Mouse (Mus musculus): Measurements from ENCODE around the gene Lhfpl2.

The Lhfpl2 gene

DNA sequence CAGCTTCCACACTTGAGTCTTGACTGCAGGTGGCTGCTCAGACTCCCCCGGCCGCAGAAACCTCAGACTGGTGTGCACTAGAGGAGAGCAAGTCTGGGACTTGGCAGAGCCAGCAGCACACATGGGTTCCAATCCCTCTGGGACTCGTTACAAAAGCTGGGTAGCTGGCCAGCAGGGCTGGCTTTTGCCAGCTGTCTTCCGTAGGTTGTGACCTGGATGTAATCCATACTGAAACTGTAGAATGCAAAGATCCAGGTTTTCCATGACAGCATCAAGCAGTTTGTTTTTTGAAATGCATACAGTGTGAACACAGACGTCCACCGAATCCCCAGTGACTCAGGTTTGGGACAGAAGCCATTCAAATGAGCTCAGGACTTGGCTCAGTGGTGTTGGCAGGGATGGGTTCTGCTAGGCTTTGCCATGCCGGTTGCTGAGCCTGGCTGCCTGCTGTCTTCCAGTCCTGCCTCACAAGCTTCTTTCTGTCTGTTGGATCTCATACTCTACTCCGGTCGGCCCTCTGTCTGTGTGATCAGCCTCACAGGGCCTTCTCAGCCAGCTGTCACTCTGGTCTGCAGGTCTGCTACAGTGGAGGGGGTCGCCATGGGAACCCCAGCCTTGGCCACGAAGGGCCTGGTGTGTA is 120.9 kb downstream of the Lhfpl2 start:
- DNase-seq, result peak; percentile 72

DNA sequence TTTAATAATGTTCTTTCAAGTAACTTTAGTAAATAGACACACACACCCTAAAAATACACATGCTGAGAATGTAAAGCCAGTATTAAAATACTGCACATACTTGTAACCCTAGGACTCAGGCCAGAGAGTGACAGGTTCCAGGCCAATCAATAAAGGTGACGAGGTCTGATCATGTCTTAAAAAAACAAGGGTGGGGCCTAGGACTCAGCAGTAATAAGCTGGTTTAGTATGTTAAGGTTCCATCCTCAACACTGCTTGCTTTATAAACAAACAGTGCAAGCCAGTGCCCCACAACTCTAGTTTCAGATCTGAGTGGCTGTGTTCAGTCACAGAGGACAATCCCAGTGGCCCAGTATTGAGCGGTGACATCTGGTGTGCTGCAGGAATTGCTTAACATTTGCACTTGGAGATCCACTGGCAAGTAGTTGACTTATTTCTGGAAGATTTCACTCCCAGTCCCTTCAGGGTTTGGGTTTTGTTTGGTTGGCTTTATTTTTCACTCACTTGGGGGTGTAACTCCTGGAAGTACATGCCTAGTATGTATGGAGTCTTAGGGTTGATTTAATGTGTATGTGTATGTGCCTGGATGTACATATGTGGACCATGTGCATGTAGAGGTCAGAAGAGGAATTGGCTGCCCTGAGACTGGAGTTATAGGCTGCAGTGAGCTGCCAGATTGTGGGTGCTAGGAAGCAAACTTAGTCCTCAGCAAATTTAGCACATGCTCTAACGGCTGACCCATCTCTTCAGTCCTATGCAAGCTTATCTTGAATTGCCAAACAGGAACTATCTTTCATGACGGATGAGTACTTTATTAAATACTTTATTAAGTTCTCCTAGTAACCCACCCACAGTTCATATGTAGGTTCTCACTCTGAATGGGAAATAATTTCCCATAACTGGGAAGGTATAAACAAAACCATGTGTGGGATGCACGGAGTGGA is 123.2 kb downstream of the Lhfpl2 start:
- DNase-seq, result peak; percentile 38

DNA sequence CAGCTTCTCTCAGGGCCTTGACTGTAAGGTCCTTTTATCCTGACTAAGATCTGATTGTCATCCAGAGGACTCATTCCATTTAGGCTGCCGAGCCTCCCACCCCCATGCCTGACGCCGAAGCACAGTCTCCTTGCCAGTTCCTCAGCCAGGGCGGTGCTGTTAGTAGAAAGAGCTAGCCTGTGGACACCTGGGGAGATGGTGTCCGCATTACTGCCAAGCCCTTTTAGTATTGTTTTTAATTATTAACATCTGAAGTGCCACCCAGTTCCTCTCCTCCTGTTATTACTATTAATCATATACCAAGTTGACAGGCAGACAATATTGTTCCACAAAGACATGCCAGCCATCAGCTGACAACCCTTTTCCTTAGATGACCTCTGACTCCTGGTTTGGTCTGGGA is 124.4 kb downstream of the Lhfpl2 start:
- no peak for DNase-seq

DNA sequence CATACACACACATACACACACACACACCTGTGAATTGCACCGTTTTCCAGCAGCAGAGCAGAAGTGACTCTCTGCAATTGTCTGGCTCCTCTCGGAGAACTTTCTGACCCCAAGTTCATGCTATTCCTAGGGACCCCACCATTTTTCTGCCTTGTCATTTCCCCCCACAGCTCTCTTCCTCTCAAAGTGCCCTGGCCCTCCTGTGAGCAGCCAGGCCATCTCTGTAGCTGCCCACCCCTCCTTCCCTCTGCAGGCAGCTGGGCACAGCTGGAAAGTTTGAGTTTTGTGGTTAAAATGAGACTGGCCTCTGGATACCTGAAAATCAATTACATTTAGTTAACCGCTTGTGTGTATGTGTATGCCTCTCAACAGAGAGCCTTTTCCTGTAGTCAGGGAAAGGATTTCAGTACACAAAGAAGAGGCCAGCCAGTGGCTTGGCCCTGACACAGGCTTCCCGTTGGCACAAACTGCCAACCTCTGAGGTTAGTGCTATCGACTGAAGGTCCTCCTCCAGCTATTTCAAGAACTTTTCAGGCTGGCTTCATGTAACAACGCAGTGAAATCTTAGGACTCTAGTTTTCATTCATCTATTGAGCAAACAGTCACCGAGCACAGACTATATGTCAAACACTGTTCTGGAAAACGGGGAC is 125.9 kb downstream of the Lhfpl2 start:
- DNase-seq, result no peak

DNA sequence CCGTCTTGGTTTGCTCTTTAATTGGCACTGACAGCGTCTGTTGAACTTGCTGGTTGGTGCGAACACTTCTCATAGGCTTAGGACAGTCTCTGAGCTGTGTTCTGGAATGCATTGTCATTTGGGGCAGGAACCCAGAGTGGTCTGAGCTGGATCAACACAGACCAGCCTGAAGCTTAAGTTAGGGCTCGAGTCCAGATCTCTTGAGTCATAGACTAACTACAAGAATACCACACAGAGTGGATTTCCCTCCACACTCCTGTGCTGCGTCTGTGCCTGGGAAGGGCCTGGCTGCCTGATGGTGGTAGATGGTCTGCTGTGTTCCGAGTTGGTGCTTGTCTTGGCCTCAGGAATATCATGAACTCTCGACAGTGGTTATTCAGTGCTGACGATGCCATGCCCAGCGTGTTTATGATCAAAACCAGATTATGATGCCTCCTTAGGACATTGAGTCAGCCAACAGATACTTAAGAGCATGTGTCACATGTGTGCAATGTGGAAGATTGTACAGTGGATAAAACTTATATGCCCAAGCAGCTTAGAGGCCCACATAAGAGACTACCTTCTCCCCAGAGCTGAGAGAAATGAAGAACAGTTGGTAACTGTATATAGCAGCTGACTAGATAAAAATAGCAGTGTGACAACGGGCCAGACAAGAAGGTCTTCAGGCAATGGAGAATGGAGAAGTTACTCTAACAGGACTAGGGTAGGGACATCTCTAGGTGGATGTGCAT is 127.3 kb downstream of the Lhfpl2 start:
- DNase-seq, result peak; percentile 19

DNA sequence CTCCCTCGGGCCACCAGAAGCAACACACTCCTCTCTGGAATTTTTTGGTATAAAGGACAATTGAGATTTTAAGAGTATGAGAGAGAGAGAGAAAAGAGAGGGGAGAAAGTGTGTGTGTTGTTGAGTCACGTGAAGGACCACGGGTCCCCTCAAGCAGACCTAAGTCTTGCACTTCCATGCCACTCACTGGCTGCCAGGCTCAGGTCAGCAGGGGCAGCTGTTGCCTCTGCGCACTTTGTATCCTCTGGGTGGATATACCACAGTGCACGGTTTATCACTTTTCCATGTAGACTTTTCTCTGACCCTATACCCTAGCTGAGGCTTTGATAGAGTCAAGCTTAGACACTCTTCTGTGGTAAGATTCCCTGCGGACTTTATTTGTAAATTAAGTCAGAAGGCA is 128.0 kb downstream of the Lhfpl2 start:
- no peak for DNase-seq

DNA sequence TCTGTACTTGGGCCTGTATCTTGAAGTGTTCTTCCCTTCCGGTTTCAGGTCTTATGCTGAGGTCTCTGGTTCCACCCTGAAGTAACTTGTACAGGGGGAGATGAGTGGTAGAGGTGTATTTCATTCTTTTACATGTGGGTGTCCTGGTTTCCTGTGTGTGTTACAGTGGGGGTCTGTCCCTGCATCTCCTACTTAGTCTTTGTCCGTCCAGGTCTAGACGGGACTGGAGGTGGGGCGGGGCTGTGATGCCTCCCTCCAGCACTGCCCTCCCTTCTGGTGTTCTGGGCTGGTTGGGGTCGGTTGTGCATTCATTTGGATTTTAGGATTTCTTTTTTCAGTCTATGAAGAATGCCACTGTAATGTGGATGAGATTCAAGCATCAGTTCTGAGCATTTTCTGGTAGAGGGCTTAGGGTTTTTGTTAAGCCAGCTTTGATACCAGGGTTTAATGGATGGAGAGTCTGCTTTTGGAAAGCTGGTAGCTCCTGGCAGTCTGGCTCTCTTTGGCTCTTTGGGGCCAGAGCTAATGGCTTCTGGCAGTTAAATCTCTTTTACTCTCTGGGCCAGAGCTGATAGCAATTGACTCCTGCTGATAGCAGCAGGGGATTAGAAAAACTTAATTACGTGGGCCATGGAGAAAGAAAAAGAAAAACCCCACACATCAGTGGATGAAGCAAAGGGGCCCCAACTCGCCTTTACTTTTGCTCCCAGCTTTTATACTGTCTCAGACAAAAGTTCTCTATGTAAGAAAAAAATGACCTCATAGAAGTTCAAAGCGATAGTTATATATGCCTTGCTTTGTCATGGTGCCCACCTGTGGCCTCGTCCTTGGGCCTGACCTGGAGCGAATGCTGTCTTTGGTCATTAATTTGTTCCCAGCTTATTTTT is 130.8 kb downstream of the Lhfpl2 start:
- DNase-seq, result no peak

DNA sequence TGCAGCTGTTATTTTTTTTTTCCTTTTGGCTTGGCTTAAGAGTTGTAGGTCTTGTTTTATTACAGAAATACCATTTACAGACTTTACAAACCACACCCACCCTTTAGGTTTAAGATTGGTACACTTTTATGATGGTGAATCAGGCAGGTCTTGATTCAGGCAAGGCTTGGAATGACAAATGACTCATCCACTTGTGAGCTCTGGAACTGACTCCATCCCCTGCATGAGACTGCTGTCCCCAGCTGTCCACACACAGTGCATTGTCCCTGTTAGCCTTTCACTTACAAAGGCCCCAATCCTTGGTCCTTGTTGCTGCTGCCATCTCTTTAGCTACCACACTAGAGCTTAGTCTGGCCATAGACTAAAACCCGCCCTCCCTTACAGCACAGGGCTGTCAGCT is 132.8 kb downstream of the Lhfpl2 start:
- no peak for DNase-seq

DNA sequence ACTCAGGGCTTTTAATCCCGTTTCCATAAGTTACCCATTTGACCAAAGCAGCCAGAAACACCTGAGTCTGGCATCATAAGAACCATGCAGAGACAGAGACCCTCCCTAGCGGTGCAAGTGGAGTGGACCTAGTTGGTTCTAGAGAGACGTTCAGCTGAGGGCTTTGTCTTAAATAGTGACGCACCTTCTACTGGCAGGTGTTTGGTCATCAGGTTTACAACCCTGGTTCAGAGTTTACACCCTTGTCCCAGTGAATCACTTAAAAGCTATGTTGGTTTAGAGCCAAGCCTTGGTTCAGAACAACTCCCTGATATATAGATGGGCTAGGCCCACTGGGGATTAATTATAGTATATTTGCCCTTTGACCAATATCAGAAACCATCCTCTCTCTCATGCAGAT is 135.6 kb downstream of the Lhfpl2 start:
- DNase-seq, result no peak

DNA sequence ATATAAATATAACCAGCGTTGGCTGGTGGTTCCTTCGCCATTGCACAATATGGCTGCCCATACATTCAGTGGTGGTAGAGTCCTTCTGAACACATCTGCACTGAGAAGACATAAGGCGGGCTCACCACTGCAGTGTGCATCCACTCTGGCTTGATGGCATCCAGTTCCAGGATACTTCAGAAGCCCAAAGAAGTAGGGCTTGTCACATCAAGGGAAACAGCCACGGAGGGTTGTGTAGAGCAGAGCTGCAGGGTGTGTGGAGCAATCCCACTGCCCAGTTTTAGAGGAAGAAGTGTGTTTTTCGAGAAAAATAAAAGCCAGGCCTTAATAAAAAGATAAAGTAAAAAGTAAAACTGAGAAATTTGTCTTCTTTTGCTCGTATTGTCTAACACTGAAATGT is 141.0 kb downstream of the Lhfpl2 start:
- DNase-seq, result no peak

DNA sequence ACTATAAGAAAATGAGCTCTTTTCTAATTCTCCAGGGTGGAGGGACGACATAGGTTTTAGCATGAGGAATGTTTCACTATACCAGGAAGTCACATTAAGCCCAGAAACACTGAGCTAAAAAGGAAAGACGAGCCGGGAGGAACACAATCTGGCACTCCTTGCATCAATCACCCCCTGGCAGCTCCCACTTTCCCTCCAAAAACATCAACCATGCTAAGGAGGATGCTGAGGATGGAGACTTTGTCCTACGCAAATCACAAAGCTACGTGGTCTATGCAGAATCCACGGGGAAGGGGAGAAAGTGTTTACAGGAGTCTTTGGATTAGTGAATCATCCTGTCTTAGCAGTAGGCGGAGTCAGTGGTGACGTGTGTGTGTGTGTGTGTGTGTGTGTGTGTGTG is 142.2 kb downstream of the Lhfpl2 start:
- DNase-seq, result no peak

DNA sequence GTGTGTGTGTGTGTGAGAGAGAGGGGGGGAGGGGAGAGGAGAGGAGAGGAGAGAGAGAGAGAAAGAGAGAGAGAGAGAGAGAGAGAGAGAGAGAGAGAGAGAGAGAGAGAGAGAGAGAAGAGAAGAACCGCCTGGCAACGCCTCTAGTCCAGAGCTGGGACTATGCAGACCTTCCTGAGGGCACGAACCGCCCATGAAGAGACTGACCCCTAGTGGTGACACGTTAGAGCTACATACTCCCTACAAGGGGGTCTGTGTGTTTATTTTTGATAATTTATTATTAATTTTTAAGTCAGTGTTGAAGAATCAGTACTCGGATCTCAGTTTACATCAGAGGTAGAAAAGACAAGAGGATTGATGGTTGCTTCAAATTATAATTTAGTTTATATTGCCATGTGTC is 147.6 kb downstream of the Lhfpl2 start:
- peak; percentile 73 for DNase-seq

DNA sequence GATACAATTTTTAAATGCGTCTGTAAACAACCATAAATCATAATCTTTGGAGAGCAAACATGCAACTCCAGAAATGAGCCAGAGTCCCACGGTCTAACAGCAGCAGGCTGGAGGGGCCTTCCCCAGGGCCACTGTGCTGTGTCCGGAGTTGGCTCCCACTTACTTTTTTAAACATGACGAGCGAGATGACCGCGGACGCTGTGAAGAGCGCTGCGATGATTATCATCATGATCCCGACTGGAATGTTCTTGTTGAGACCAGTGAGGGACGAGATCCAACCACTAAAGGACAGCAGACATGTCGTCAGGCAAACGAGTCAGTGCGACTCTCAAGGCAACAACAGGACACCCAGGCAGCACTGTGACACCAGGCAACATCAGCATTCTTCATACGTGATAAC is 150.4 kb downstream of the Lhfpl2 start:
- DNase-seq, result no peak

DNA sequence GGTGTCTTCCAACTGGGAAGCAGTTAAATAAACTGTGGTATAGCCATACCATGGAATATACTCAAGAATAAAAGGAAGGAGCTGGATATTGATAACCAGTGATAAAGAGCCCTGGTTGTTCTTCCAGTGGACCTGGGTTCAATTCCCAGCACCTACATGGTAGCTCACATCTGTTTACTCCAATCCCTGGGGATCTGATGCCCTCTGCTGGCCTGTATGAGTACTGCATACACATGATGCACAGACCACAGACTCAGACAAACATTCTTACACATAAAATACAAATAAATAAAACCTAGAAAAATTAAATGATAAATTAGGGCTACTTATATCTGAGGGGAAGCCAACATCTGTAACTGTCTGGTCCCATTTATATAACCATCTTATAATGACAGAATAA is 151.3 kb downstream of the Lhfpl2 start:
- DNase-seq, result no peak

DNA sequence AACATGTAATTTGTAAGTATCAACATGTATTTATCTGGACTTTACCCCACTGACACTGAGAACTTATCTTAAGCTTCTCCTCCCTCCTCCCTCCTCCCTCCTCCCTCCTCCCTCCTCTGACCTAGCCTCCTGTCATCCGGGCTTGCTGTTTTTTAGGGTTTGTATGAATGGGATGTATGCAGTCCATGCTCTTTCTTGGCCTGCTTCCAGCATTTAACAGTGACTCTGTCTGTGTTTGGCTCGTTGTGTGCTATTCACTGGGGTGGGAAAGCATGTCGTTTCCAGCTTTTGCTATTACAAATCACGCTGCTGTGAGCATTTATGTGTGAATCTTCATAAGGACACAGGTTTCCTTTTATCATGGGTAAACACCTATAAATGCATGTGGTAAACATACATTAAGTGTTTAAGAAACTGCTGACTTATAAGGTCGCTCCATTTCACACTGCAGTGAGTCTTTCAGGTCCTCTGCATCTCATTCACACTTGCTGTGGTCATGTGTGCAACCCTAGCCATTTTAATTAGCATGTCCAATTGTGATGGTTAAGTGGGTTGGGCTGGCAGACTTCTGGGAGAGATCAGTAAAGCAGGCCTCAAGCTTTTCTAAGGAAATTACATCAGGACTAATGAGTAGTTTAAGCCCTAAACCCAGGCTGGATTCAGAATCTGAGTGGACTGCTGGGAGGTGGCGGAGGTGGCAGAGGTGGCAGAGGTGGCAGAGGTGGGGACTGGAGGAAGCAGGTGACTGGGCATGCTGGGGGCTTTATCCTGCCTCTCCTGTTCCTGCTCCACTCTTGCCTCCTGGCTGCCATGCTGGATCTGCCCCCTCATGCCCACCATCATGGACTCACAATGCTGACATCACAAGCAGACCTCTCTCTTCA is 153.9 kb downstream of the Lhfpl2 start:
- no peak for DNase-seq

DNA sequence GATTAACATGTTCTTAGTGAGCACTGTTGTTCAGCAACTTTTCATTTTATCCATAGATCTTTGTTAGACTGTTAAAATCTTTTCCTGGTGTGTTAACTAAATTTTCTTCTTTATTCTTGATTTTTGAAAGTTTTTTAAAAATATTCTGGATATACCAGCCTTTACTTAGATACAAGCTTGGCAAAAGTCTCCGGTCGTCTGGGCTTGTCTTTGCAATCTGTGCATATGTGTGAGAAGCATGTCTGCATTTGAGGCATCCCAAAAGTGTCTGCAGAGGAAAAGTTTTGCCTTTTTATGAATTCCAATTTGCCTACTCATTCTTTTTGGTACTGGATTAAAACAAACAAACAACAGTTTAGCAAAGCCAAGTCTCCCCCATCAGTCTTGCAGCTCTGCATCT is 154.6 kb downstream of the Lhfpl2 start:
- DNase-seq, result no peak

DNA sequence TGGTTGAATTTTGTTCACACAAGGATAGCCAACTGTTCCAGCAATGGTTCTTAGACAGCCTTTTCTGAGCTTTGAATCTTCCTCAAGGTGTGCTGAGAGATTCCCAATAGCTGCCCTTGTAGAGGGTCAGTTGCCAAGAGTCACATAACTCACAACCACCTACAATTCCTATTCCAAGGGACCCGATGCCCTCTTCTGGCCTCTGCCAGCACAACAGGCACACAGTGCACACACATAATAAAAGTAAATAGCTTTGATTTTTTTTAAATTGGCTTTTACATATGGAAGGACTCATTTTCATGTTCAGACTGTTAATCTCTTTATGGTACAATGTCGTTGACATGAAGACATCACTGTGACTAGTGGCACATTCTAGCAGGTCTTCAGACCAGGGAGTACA is 155.1 kb downstream of the Lhfpl2 start:
- DNase-seq, result no peak

DNA sequence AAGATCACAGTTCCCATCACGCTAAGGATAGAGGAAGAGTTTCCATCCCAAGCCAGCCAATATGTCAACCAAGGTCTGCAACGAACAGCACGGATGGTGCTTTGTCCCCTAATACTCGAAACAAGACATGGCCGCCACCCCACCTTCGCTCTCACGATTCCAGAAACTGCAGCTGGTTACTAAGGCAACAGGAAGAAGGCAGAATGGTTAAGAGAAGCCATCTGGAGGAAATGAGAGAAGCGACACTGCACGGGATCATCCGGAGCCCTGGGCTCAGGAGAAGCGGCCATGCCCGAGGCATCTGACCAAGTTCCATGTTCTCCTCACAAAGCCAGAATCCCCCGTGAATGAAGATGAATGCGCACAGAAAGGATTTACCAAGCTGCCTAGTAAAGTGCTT is 166.0 kb downstream of the Lhfpl2 start:
- DNase-seq, result no peak

DNA sequence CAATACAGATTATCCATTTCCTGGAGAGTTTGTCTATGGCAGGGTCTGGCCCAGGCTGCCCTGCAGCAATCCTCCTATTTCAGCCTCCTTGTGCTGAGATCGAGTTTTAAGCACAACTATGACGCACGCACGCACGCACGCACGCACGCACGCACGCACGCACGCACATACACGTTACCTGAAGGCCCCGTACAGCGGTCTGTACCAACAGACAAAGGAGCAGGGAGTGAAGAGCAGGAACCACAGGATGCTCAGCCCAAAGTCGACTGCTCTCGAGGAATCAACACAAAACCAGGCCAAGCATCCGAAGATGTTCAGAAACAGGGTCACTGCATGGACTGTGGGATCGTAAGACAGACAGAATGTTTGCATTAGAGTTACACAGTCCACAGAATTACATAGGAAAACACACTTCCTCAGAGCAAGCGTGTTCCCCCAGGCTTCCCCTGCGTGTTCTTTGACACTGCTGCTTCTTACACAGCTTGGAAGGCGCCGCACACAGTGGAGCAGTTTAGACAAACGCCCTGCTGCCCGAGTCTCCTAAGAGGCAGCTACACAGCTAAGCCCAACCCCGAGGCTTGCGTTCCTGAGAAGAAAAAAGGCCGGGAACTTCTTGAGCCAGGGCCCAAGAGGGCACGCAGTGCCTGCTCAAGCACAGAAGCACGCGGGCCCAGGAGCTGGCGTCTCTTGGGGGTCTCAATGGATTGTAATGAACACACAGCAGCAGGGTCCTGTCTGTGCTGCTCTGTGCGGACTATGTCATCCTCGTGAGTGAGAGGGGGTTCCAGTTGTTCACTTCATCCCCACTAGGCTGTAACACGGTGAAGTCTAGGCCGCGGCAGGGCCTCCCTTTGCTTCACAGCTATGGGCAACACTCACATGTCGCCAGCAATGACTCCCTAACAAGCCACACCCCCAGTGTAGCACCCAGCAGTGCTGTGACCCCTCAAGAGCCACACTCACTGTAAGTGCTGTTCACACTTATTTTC is 167.4 kb downstream of the Lhfpl2 start:
- DNase-seq, result no peak

DNA sequence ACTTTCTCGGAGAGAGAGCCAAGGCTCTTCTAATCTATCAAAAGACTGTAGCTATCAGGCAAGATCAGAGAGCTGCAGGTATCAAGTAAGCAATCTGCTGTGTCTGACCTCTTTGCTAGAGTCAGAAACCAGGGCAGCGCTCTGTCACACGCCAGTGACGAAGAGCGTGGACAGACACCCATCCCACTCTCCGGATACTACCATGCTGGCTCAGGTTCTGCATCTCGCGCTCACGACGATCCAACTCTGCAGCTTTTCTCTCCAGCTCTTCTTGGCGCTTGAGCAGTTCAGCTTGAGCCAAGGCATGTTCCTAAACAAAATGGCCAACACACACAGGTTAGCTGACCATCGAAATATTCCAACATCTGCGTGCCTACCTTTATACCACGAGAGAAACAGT is 174.3 kb downstream of the Lhfpl2 start:
- no peak for DNase-seq

Data from lung, postnatal 10 days (tissue).